Mouse (Mus musculus) heart, postnatal 0 days (tissue): Measurements from ENCODE around the gene Spata19.

Experiments used
- CTCF ChIP-seq: IDR thresholded peaks from 2 replicates; pipeline ENCODE4 v1.5.1; 2016; ENCODE audit warnings: antibody characterized with exemption, control low read depth, low read depth
- EP300 ChIP-seq: IDR thresholded peaks from 2 replicates; pipeline ENCODE4 v1.6.1; 2016; ENCODE audit warnings: antibody characterized with exemption, low read depth

DNA sequence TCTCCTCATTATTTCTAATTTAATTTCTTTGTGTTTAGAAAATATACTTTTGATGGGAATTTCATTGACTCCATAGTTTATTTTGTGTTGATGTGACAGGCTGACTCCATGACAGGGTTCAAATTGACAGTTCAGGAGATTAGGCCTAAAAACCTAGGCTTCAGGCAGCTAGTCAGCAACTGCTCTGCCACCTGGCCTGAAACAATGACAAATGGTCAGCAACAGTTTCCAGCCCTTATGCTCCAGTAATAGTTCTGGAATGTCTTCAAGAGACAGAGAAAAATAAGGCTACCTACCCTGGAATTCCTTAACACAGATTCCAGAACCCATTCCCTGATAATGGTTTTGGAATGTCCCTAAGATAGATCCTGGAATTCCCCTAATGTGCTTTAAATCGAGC is 20.9 kb upstream of the Spata19 start:
- TF ChIP-seq CTCF (no peak), EP300 (no peak)
